Mouse (Mus musculus) ovary, postnatal 36 days (tissue): ENCODE results near the gene Pdxp.
A peak's percentile ranks its signal among the peaks of the same experiment; 100 is the strongest.

Source experiments
- DNase-seq: peaks from one replicate; pipeline ENCODE4 v3.0.0; 2022; ENCODE audit warnings: low spot score, mixed read lengths

The Pdxp gene

DNA sequence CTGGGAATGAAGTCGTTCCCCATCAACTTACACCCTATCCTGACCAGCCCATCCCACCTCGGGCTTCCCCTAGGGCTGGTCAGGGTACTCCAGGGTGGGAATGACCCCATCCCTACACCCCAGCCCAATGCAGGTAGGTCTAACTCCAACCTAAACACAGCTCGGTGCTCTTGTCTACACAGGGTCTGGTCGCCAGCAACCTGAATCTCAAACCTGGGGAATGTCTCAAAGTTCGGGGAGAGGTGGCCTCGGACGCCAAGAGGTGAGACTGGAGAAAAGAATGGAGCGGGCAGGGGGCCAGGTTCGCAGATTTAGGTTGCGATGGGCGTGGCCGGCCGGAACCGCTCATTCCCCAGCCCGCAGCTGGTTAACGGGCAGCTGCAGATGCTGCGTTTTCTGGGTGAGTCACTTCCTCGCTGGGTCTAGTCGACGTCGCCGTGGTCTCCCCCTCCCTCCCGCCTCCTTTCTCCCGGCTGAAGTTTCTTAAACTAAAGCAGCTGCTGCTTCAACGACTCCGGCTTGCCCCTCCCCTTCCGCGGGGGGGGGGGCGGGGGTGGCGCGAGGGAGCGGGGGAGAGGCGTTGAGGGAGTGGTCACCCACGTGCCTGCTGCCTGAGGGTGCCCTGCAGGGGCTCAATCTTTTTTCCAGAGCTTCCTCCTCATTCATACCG is 14.2 kb downstream of the Pdxp start:
- peak; percentile 70 for DNase-seq

DNA sequence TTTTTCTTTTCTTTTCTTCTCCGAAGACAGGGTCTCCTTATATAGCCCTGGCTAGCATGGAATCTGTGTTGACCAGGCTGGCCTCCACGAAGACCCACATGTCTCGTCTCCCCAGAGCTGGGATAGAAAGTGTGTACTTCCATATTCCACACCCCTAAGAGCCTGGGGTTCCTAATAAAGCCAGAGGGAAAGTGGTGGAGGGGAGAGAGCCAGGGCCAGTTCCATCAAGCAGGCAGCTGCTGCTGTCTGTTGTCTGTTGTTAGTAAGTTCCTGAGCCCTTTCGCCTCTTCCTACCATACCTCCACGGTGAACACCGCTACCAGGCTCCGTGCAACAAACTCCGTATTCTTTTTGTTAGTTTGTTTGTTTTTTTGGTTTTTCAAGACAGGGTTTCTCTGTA is 14.8 kb downstream of the Pdxp start:
- no peak for DNase-seq

DNA sequence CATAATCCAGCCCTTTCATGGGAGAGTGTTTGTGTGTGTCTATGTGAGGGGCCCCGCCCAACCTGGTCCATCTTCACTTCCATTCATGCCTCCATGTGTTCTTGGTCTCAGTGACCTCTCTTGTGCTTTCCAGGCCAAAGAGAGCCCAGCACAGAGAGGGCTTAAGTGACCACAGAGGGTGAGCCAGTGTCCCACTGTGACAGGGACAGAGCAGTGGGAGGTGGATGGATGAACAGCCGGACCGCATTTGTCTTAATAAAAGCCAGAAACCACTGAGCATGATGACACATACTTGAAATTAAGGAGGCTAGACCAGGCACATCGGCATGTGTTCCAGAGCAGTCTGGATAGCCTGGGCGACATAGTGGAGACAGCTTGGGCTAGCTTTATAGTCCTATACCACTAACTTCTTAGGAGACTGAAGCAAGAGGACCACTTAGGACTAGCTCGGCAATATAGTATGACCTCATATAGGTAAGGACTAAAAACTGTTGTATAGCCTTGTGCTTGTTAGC is 16.5 kb downstream of the Pdxp start:
- DNase-seq: no peak

DNA sequence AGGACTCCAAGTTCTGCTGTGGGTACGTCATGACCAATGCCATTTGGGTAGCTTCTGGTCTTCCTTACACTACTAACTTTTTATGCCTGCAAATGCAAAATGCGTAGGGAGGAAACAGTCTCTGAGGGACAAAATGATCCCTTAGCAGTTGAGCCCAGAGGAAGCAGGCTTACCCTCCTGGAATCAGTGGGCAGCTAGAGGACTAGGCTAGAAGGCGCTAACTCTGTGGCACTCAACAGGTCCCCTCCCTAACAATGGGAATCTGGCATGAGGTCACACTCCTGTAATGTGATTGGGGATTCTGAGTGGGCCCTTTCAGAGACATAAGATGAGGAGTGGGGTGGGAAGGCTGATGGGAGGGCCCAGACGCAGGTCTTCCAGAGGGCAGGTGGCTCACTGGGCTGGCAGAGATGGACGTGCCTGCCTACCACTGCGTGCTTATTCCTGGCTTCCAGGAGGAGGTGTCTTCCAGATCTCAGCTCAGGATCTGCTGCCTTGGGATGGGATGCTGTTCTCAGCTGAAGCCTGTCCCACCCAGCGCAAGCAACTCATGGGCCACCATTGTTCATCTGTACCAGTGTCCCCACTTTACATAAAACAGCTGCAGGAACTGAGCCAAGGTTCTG is 17.2 kb downstream of the Pdxp start:
- no peak for DNase-seq

DNA sequence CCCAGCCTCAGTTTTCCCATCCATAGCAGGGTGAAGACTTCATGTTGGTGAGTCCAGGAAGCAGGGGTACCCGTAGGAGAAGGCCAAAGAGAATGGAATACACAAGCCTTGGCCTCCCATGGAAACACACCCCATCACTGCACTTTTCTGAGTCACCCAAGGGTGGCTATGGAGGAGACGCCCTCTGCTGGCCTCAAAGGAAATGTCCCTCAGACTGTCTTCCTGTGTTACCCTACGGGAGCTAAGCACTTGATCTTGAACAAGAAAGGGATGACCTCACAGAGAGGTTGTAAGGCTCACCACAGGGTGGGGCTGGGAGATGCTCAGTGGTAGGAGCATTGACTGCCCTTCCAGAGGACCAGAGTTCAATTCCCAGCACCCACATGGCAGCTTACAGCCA is 17.9 kb downstream of the Pdxp start:
- peak; percentile 51 for DNase-seq

DNA sequence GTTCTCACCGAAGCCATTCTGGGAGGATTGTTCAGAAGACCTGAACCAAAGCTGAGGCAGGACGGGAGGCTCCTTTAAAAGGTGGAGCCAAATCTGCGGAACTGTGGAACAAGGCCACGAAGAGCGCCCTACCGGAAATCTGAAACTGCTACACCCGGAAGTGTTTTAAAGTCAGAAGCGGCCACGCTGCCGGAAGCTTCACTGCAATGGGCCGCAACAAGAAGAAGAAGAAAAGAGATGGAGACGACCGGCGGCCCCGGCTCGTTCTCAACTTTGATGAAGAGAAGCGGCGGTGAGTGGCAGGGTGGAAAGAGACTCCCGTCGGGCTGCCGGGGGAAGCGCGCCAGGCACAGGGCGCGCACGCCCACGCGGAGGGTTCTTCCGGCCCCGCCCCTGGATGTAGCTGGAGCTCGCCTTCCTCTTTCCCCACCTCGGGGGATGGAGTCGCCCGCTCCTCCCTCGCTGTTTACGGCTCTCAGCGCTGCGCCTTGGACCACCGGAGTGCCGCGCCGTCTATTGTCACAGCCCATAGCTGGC is 21.1 kb downstream of the Pdxp start, which contains the start of gene Nol12:
TSS of gene Nol12 (plus strand) at position 150 of the 537 bp plus-strand sequence.
- DNase-seq: peak; percentile 78

DNA sequence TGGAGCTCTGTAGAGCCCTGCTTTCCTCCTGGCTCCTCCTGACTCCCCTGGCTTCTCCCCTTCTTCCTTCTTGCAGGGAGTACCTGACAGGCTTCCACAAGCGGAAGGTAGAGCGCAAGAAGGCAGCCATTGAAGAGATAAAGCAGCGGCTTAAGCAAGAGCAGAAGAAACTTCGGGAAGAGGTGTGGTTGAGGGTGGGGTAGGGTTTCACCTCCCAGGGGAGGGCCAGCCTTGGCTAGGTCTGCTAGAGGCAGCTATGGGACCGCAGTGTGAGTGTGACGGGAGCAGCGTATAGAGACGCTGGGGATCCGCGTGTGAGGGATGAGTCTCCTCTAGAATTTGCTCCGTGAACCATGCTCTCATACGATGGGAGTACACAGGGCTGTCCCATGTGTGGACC is 22.7 kb downstream of the Pdxp start:
- DNase-seq: no peak

DNA sequence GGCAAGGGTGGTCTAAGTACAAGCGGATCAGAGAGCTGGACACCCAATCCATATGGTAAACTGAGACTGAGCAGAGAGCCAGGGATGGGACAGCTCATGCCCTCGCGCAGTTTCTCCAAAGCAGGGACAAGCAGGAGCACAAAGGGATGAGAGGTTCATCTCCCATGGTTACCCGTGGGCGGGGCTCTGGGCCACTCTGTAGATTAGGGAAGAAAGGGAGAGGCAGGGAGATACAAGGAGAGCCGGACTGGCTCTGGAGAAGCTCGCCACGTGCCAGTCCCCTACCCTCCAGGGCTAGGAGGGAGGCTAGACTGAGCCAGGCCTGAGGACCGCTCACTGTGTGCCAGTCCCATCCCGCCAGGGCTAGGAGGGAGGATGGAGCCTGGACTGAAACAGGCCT is 23.6 kb downstream of the Pdxp start:
- no peak for DNase-seq

DNA sequence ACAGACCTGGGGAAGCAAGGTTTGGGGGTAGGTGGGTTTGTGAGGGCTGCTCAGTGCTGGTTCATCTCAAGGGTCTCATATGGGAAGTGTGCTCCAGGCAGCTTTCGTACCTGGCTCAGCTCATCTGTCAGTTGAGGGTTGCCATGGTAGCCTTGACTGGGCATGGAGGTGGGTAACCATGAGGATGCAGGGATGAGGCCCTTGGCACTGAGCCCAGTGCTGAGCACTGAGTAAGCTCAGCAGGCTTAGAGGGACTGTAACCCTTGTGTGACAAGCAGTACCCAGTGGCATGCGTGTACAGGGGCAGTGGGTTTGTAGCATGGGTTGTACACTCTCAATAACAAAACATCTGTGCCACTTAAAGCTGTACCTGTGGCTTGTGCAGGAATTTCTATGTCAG is 24.2 kb downstream of the Pdxp start:
- DNase-seq: no peak

DNA sequence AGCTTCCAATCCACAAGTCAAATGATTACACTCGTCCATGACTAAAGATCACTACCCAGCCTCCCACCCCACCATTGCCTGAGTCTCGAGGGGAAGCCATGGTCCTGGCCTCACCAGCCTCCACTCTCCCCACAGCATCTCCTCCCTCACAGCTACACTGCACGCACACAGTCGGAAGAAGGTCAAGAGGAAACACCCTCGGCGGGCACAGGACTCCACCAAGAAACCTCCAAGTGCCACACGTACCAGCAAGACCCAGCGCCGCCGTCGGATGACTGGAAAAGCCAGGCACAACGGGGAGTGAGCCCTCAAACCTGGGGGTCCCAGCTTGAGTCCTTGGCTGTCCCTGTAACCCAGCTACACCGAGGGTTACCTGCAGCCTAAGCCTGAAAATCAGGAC is 26.6 kb downstream of the Pdxp start:
- DNase-seq: no peak

DNA sequence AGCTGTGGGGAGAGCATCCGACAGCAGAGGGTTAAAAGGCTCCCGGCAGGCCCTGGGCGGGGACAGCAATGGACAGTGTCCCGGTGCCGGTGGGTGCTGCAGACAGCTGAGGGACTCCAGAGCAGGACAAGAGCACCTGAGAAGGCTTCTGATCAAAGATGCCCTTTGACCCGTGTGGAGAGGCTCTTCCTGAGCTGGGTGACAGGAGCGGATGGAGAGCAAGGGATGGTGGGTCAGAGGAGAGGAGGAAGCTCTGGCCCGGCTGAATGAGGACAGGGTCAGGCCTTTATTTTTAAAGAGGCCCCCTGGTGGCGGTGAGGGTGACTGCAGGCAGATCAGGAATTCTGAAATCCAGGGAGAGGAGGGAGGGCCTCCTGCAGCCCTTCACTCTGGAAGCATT is 28.9 kb downstream of the Pdxp start:
- peak; percentile 78 for DNase-seq

DNA sequence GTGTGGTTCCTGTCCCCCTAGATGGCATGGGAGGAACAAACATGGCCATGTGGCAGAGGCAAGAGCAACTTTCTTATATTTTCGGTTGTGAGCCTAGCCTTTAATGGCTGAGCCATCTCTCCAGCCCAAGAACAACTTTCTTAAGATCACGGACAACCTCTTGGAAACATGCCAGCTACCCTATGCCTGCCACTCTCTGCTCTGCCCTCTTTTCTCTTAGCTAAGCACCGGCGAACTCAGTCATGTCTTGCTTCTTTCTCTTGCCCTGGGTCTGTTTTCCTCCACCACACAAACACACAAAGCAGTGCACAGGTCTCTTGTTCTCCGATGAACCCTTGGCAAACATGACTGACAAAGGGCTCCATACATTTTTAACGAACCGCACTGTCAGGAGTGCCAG is 32.5 kb downstream of the Pdxp start:
- no peak for DNase-seq

DNA sequence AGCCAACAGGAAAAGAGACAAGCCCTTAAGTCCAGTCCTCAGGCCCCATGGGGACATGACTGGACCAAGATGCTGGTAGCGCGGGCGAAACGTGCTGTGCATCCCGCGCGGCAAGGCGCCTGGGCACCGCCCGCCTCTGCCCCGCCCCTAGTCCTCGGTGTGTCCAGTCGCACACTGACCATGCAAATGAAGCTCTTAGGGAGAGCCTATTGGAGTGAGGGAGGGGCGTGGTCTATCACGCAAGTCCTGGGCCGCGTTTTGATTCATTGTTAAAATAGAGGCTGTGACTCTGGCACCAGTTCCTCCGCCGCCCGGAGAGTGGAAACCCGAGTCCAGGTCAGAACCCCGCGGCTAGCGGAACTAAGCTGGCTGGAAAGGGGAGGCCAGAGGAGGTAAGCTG is 33.9 kb downstream of the Pdxp start, which contains the start of gene Triobp:
TSS of gene Triobp (plus strand) at position 68 of the 400 bp plus-strand sequence.
- DNase-seq: peak; percentile 83

DNA sequence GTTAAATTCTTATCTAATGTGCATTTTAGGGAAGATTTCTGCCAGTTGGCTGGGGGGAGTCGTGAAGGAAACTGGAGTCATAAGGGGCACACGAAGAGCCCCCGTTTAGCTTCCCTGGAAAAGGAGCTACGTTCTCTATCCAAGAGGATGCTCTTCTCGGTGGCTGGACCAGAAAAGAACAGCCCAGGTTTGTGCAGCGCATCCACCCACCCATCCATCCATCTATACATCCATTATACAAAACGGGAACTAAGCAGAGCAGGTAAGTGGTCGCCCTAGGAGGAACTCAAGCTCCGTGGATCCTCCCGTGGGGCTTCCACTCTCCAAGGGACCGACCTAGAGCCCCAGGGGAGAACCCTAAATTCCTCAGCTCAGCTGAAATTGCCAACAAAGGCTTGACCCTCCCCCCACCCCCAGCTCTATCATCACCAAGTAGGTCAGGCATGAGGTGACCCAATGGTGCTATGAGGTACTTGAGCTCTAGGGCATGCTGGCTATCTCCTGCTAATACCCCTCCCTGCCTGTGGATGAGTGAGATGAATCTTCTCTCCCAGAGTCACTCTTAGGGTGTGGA is 34.5 kb downstream of the Pdxp start:
- DNase-seq: no peak

DNA sequence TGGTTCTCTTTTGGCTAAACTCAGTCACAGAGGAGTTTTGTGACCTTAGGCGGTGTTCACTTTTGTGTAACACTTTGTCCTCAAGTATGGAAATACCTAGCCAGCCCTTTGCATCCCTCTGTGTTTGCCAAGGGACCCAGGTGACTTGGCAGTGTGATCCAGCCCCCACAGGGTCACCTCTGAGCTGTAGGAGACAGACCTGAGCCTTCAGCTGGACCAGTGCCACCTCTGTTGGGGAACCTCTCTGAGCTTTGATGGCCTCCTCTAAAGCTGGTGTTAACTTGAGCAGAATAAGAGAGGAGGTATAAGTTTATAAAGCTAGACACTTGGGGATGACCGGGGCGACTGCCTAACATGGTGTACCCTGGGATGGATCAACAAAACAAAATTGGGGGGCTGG is 35.2 kb downstream of the Pdxp start:
- no peak for DNase-seq

DNA sequence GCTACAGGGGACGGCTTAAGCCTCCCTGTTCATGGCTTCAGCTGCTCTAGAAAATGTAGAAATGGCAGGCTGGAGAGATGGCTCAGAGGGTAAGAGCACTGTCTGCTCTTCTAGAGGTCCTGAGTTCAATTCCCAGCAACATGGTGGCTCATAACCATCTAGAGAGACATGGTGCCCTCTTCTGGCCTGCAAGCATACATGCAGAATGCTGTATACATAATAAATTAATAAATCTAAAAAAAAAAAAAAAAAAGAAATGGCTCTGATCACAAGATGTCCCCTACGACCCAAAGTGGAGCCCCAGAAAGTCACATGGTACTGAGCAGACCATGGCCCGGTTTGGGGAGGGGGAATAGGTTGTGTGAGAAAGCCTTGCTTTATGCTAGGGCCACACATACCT is 41.9 kb downstream of the Pdxp start:
- DNase-seq: no peak

DNA sequence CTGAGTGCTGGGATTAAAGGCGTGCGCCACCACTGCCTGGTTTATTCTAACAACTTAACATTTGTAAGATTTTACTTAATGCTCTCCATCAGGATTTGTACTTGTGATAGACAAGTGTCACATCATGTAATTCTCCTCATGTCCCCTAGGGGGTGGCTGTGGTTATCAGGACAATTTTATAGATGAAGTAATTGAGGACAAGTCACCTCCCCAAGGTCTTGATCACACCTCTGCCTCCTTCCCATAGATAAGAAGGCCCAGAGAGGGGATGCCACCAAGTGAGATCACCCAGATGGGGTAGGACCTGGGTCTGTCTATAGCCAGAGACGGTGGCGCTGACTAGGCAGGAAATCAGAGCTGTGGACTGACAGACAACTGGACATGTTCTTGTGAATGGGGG is 42.6 kb downstream of the Pdxp start:
- DNase-seq: no peak

DNA sequence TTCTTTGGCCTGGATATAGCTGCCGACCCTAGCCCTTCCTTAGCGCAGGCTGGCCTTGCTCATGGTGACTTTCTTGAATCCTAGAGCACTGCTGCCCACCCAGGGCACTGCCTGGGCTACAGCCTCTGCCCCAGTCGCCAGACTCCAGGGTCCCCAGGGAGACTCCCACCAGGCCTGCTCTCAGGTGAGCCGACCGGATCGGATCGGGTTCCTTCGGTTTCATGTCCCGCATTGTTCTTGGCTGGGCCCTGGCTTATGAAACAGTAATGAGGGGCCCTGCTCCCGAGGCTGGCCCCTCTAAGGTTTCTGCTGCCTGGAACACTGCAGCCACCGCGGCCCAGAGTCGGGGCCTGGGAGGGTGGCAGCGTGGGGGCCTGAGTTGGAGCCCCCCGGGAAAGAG is 43.3 kb downstream of the Pdxp start:
- no peak for DNase-seq

DNA sequence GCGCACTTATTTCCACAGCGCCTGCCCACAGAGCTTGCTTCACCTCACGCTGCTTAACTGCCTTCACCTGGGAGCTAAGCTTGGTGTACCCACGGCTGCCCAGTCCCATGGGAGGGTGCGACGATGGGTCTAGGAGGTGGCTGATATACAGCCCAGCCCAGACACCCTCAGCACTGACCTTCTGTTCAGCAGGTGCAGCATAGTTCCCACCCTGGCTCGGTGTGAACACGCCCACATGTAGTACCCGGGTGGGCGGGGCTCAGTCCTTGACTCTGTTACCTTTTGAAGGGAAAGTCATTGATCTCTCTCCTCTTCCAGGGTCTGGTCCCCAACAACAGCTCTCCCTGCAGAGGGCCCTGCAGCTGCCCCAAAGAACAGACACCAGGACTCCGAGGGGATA is 45.8 kb downstream of the Pdxp start:
- DNase-seq: no peak

DNA sequence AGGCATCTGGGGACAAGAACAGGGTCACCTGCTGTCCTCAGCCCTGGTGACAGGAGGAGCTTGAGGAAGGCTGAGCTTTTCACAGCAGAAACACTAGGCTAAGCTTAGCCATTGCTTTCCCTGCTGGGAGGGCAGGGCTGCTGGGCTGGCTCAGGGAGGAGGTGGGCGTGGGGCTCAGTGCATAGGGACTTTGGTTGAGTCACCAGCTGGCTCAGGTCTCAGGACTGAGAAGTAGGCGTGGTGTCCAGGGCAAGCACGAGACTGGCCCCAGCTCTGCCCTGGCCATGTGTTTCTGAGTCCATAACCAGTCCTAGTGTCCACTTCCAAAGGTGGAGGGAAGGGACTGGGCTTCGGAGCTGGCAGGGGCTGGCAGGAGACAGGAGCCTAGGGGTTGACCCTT is 46.4 kb downstream of the Pdxp start:
- DNase-seq: peak; percentile 34

DNA sequence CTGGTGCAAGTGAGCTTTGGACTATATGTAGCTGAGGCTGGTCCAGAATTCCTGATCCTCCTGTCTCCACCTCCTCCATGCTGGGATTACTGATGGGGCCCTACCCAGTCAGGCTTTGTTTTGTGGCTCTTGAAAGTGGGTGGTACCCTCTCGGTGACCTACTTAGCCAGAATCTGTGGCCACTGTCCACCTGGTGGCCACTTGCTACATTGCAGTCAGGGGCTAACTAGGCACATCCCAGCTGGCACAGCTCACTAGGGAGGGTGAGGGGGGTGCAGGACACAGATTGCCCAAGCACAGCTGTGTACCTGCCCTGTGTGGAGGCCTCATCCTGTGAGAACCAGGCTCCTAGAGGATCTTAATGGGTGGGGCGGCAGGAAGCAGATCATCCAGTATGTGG is 49.2 kb downstream of the Pdxp start:
- DNase-seq: peak; percentile 61
